Mouse (Mus musculus) heart, postnatal 0 days (tissue): ENCODE results near the gene Vwa3a. TPM values are rescaled to one million over a fixed set of nuclear protein-coding genes. Genes with fewer than 3 reads are reported as not detected.

ENCODE experiments used
- ATAC-seq: fragments of 200-750 bp; cut with Nextera tagmentation; 2 replicates; pipeline ENCODE4 v1.8.0; 2017; ENCODE audit warnings: low read depth, moderate number of reproducible peaks, moderate library complexity; ENCODE audit not compliant: insufficient read depth
- DNase-seq: peaks from one replicate; pipeline ENCODE4 v3.0.0-alpha.2; 2016; ENCODE audit warnings: low spot score
- H3K27ac ChIP-seq: fragments of 300-500 bp; sonication (generic); 2 replicates; pipeline ENCODE4 v1.5.1; 2014; ENCODE audit warnings: low read depth, mild to moderate bottlenecking
- H3K27me3 ChIP-seq: fragments of 300-500 bp; sonication (generic); 2 replicates; pipeline ENCODE4 v1.6.1; 2014; ENCODE audit warnings: low read length, mixed read lengths; ENCODE audit not compliant: control insufficient read depth, insufficient read depth
- H3K36me3 ChIP-seq: fragments of 300-500 bp; sonication (generic); replicated peaks from 2 replicates; pipeline ENCODE4 v1.6.1; 2014; ENCODE audit warnings: low read length, mixed read lengths; ENCODE audit not compliant: control insufficient read depth, insufficient read depth
- H3K4me1 ChIP-seq: fragments of 300-500 bp; sonication (generic); 2 replicates; pipeline ENCODE4 v1.6.1; 2014; ENCODE audit warnings: antibody characterized with exemption; ENCODE audit not compliant: control insufficient read depth, insufficient read depth
- H3K4me2 ChIP-seq: fragments of 300-500 bp; sonication (generic); 2 replicates; pipeline ENCODE4 v1.6.1; 2014; ENCODE audit warnings: low read depth, mild to moderate bottlenecking, low read length, moderate library complexity
- H3K4me3 ChIP-seq: fragments of 300-500 bp; sonication (generic); 2 replicates; pipeline ENCODE4 v1.5.1; 2014; ENCODE audit warnings: low read depth, low read length
- H3K9ac ChIP-seq: fragments of 300-500 bp; sonication (generic); replicated peaks from 2 replicates; pipeline ENCODE4 v1.6.1; 2014; ENCODE audit warnings: low read depth, low read length, mixed read lengths
- H3K9me3 ChIP-seq: fragments of 300-500 bp; sonication (generic); replicated peaks from 2 replicates; pipeline ENCODE4 v1.6.1; 2016; ENCODE audit warnings: low read length; ENCODE audit not compliant: control insufficient read depth
- CTCF ChIP-seq: IDR thresholded peaks from 2 replicates; pipeline ENCODE4 v1.5.1; 2016; ENCODE audit warnings: antibody characterized with exemption, control low read depth, low read depth
- EP300 ChIP-seq: IDR thresholded peaks from 2 replicates; pipeline ENCODE4 v1.6.1; 2016; ENCODE audit warnings: antibody characterized with exemption, low read depth
- WGBS: fragments of 180-500 bp; shearing (Covaris S2); extraction: QIAGEN DNeasy Blood & Tissue Kit; methylation state at CpG from one replicate; pipeline ENCODE4 v1.1.7; 2014; 5-methylcytosine and 5-hydroxymethylcytosine counted together
- polyA plus RNA-seq: library from polyadenylated mRNA; unstranded; fragments of >200 nt; fragmentation: Nextera tagmentation; extraction: Ambion mirVana; gene quantifications from 2 replicates; pipeline ENCODE4 v1.2.1, GENCODE M21; 2015
- total RNA-seq: library from RNA; depleted of rRNA; stranded (reverse); fragments of >200 nt; gene quantifications from 2 replicates; pipeline ENCODE4 v1.2.3, GENCODE M21; 2014; ENCODE audit warnings: low replicate concordance

Gene Vwa3a
- total and polyA plus RNA-seq, 2 experiments from 2014 or later, result 0.04 to 1.1 TPM

DNA sequence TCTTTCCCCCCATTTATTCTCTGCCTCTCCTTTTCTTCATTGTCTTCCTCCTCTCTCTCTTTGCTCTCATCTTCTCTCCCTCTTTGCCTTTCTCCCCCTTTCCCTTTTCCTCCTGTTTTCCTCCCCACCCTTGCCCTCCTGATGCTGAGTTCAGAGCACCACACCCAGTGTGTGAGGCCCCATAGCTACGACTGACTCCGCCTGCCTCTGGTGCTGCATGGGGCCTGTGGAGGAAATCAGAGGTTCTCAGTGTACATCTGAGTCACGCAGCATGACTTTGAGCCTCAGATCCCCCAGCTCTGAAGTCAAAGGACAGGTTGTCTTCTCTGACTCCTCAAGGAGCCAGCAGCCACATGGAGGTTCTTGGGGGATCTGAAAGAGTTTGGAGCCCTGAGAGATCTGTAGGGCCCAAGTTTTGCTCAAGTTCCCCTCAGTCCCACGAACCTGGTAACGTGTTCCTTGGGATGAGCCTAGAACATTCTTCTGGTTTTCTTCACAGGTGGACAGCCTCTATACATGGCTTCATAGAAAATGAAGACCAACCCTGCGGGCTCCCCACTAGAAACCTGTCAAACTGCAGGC lies 72.8 kb downstream of the Vwa3a start, which contains the start of gene Gm5737:
Gm5737 (plus strand) TSS at position 532 of the 582 bp plus-strand sequence.
- Histone ChIP-seq H3K27ac (no peak within 1 kb of the TSS), H3K4me3 (no peak within 1 kb of the TSS), H3K4me2 (no peak within 1 kb of the TSS), H3K27me3 (peaks cover 5% of the 10 kb centered on the region; the same call in 1 of the 2 replicates), H3K4me1 (no peaks in the 10 kb centered on the region), H3K36me3 (no peaks in the 10 kb centered on the region), H3K9me3 (no peaks in the 10 kb centered on the region), H3K9ac (no peak within 1 kb of the TSS)
- TF ChIP-seq CTCF (no peak), EP300 (no peak)
- WGBS, result 75% methylated on average over 6 of the region's 6 CpGs
- ATAC-seq (no peak), DNase-seq (no peak)

DNA sequence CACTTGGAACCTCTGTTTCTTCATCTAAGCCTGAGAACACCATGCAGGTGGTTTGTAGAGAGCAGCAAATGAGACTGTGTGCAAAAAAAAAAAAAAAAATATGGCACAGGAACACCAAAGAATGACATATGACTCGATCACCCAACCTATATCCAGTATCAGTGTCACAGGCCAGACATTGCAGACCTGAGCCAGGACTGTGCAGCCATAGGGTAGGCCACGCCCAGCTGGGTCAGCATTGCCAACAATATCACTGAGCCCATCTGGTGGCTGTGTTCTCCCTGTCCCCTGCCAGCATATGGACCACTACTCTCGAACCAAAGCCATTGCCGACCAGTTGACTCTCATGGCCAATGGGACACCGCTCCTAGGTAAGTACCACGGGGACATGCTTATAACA lies 78.4 kb downstream of the Vwa3a start:
- H3K9ac ChIP-seq, result no peak overlapping the region
- no peak for DNase-seq
- H3K27me3 ChIP-seq, result no peaks in the 10 kb centered on the region
- H3K4me1 ChIP-seq, result no peaks in the 10 kb centered on the region
- no peak overlapping the region for H3K4me2 ChIP-seq
- no peak for ATAC-seq
- H3K36me3 ChIP-seq, result no peaks in the 10 kb centered on the region
- H3K27ac ChIP-seq, result no peak overlapping the region
- no peak overlapping the region for H3K4me3 ChIP-seq
- no peaks in the 10 kb centered on the region for H3K9me3 ChIP-seq
- TF ChIP-seq EP300 (no peak), CTCF (no peak)
- 83% methylated on average over 6 of the region's 6 CpGs for WGBS

DNA sequence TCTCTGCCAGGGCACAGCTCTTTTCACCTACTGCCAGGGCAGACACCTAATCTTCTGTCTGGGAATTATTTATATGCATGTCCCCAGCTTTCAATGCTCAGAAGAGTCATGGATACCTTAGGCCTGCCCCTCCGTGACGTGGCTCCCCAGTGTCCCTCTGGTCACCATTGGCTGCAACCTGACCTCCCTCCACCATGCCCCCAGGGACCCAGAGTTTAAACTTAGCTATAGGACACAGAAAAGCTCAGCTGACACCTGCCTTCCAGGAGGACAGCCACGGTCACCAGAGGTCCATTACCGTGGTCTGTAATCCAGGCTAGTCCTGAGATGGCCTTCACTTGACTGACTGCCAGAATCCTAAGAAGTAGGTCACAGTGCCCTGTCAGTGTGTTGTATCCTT lies 80.3 kb downstream of the Vwa3a start:
- Histone ChIP-seq H3K9ac (no peak overlapping the region), H3K4me1 (no peaks in the 10 kb centered on the region), H3K9me3 (no peaks in the 10 kb centered on the region), H3K36me3 (no peaks in the 10 kb centered on the region), H3K4me3 (no peak overlapping the region), H3K27me3 (no peaks in the 10 kb centered on the region), H3K27ac (no peak overlapping the region), H3K4me2 (no peak overlapping the region)
- ATAC-seq (no peak), DNase-seq (no peak)
- no peak for TF ChIP-seq EP300
- TF ChIP-seq CTCF, result no peak
- 79% methylated on average over 4 of the region's 4 CpGs for WGBS

DNA sequence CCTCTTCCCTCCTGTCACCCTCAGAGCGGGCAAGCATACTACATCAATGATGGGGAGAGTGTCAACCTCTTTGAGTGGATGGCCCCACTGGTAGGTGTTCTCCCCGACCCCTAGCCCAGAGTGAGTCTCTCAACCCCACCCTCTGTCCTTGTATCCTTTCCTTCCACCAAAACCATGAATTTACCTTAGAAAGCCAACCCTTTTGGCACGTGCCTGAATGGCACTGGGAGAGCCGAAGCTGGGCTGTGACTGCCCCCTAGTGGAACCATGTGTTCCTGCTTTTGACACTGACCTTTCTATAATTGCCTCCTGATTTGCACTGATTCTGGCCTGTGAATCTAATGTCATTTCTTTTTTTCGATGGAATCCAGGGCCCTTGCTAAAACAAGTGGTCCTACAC lies 84.1 kb downstream of the Vwa3a start:
- no peak overlapping the region for H3K9ac ChIP-seq
- DNase-seq (peak; percentile 58), ATAC-seq (peak; percentile 62; the same call in 1 of the 2 replicates)
- no peaks in the 10 kb centered on the region for H3K9me3 ChIP-seq
- H3K36me3 ChIP-seq, result no peaks in the 10 kb centered on the region
- H3K4me1 ChIP-seq, result no peaks in the 10 kb centered on the region
- no peak for TF ChIP-seq EP300
- peak; percentile 90 for TF ChIP-seq CTCF
- H3K27ac ChIP-seq, result no peak overlapping the region
- no peaks in the 10 kb centered on the region for H3K27me3 ChIP-seq
- no peak overlapping the region for H3K4me3 ChIP-seq
- H3K4me2 ChIP-seq, result no peak overlapping the region
- 26% methylated on average over 5 of the region's 5 CpGs for WGBS

DNA sequence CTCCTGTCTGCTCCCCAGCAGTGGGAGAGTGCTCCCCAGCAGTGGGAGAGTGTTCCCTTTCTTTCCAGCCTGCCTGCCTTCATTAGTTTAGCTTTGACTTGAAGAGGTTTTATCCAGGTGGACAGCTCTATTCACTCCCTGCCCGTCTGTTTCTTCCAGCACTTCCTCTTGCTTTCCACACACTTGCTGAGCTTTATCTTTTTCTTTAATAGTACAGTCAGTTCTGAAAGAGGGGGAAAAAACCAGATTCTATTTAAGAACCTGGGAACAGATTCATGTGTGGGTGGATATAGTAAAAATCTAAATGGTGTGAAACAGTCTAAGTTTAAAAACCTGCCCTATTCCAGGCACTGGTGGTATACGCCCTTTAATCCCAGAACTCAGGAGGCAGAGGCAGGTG lies 86.0 kb downstream of the Vwa3a start:
- DNase-seq, result no peak
- Histone ChIP-seq H3K4me3 (no peak overlapping the region), H3K27me3 (no peaks in the 10 kb centered on the region), H3K27ac (no peak overlapping the region), H3K4me1 (peaks cover 5% of the 10 kb centered on the region), H3K9me3 (no peaks in the 10 kb centered on the region), H3K9ac (no peak overlapping the region), H3K36me3 (no peaks in the 10 kb centered on the region), H3K4me2 (no peak overlapping the region)
- WGBS, result 61% methylated on average over 2 of the region's 2 CpGs
- ATAC-seq, result no peak
- TF ChIP-seq EP300, result no peak

DNA sequence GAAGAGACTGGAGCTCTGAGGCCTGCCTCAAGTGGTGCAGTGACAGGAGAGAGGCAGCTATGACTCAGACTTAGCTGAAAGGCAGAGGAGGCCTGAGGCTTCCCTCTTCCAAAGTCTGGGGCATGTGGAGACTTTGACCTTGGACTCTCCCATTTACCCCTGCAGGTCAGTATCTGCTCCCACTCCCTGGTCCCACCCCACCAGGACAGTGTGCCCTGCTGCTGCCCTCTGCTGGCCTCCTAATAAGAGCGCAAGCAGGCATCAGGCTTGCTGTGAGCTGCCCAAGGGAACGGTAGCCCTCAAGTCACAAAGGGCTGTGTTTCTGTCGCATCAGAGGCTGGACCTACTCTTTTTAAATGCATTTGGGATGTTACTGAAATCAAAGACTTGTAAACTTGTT lies 87.3 kb downstream of the Vwa3a start:
- H3K27me3 ChIP-seq, result no peaks in the 10 kb centered on the region
- H3K27ac ChIP-seq, result no peak overlapping the region
- ATAC-seq (no peak; the same call in 1 of the 2 replicates), DNase-seq (peak; percentile 54)
- H3K9ac ChIP-seq, result no peak overlapping the region
- 18% methylated on average over 3 of the region's 3 CpGs for WGBS
- H3K4me2 ChIP-seq, result no peak overlapping the region
- no peaks in the 10 kb centered on the region for H3K36me3 ChIP-seq
- no peak overlapping the region for H3K4me3 ChIP-seq
- TF ChIP-seq CTCF (peak; percentile 80), EP300 (no peak)
- peaks cover 8% of the 10 kb centered on the region for H3K4me1 ChIP-seq
- H3K9me3 ChIP-seq, result no peaks in the 10 kb centered on the region
